Mouse (Mus musculus) adrenal gland, adult (tissue): ENCODE data around the gene Gja4.
A peak's percentile ranks its signal among the peaks of the same experiment; 100 is the strongest.

Experiments
- DNase-seq, 2 experiments: peaks; one replicate each; pipeline ENCODE4 v3.0.0; 2022 to 2023; ENCODE audit warnings: low spot score in 1 of 2; ENCODE audit not compliant: inconsistent age in 2 of 2

The Gja4 gene

GRCm38 (mm10) chr4:127313861-127314260 is at the start of gene Gja4:
TSS of gene Gja4 (minus strand) at chr4:127314039.
- peak; percentile 82 to 88 for DNase-seq

DNA sequence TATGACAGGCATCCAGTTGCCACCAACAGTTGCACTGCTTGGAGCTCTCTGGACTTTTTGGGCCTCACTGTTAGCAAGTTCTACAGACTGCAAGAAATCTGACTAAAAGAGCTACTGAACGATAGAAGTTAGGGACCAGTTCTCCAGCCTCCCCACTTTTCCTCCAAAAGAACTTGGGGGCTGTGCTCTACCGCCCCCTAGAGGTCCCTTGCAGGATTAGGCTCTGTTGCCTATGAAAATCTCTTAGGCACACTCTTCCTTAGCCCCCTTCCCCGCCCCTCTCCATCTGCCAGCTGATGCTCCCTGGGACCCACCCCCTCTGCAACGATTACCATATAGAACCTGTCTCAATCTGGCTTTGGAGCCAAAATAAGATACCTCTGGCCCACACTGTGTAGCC is 49.5 kb upstream of the Gja4 start:
- DNase-seq = no peak

DNA sequence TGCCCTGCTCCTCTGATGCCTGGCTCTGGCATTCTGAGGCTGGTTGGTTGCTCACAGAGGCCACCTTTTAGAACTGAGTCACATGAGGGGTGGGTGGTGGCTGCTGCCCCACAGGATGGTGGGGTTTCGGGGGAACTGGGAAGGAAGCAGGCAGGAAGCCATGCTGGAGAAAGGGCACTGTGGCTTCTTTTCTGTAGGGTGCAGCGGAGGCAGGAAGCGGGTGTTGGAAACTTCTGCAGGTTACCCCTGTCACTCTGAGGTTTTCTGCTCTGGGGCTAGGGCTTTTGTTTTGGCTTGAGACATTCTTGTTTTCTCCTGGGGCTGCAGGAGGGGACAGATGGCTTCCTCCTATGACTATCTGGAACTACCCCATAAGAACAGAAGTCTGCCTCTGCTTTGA is 48.7 kb upstream of the Gja4 start:
- no peak for DNase-seq

GRCm38 (mm10) chr4:127358018-127358417 is 44.2 kb upstream of the Gja4 start, which contains the start of gene Gjb5:
TSS of gene Gjb5 (minus strand) at chr4:127358181.
- no peak for DNase-seq

GRCm38 (mm10) chr4:127354506-127355485 is 41.0 kb upstream of the Gja4 start:
- peak; percentile 38 to 78 for DNase-seq

DNA sequence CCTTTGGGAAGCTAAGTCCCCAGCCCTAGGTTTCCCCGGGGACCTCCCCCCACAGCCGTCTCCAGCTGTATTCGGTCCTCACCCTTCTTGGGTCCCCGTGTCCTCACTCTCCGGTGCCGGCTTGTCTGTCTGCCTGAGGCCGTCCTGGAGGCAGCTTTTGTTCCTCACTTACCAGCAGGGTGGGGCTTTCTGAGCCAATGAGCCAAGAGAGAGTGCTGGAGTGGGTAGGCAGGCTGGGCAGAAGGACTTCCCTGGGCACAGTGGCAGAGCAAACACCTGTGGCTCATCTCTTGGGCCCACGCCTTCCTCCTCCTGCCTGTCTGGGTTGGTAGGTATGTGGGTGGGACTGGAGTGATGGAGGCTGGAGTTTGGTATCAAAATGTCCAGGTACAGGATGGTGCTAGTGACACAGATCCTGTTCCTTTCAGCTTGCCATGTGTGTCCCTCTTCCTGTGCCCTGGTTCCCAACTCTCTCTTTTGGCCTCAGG is 40.2 kb upstream of the Gja4 start, which contains the start of gene Gjb4:
Gjb4 (minus strand) TSS at position 131 of the 488 bp plus-strand sequence.
- DNase-seq = no peak

GRCm38 (mm10) chr4:127352594-127352993 is 38.8 kb upstream of the Gja4 start:
- no peak for DNase-seq

GRCm38 (mm10) chr4:127349560-127350300 is 35.9 kb upstream of the Gja4 start:
- peak; percentile 15 to 51 for DNase-seq

GRCm38 (mm10) chr4:127345000-127345399 is 31.2 kb upstream of the Gja4 start:
- no peak for DNase-seq

- DNase-seq = no peak
These were observed 27.5 kb upstream of the Gja4 start for GRCm38 (mm10) chr4:127341372-127341771.

DNA sequence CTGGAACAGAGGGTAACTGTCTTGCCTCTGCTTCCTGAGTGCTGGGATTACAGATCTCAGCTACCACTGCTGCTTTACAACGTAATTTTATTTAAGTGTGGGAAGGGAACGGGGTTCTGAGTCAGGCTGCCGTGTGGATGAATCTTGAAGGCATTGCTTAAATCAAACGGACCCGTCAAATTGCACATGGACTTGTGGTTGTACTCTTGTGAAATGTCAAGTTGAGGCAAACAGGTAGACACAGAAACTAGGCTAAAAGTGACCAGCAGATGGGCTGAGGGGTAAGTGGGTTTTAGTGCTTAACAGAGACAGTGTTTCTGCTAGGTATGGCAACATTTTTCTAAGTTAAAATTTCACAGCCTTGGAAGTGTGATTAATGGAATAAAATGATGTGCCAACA is 23.8 kb upstream of the Gja4 start:
- DNase-seq = no peak

DNA sequence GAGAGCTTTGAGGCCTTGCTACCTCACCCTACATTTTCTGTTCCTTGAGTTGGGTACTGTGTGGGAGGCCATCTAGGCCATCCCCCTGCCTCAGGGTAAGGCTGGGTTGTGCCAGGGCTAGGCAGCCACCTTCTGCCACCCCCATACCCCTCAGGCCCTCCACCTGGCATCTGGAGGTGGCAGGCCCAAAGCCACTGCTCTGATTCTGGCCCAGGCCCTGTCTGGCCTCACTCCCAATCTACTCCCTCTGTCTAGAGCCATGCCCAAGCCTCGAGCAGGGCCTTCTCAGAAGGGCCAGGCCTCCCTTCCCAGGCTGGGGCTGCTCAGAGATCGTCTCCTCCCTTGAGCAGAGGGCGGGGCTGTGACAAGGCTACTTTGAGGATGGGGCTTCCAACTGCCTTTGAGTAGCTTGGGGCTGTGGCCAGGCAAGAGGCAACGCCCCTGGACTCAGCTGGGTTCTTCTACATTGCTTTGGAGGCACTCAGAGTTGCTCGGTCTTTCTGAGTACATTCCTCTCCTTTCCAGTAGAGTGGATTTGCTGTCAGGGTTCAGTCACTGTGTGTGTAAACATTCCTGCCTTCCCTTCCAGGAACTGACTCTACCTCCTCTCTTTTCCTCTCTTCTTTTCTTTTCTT is 21.1 kb upstream of the Gja4 start:
- no peak for DNase-seq

GRCm38 (mm10) chr4:127331171-127331570 is 17.3 kb upstream of the Gja4 start:
- peak in 1 of 2 experiments; percentile 35 for DNase-seq

- no peak for DNase-seq
These were observed 16.6 kb upstream of the Gja4 start, which contains the start of gene Gjb3 for GRCm38 (mm10) chr4:127330181-127331100. TSS of gene Gjb3 (minus strand) at chr4:127330844.

DNA sequence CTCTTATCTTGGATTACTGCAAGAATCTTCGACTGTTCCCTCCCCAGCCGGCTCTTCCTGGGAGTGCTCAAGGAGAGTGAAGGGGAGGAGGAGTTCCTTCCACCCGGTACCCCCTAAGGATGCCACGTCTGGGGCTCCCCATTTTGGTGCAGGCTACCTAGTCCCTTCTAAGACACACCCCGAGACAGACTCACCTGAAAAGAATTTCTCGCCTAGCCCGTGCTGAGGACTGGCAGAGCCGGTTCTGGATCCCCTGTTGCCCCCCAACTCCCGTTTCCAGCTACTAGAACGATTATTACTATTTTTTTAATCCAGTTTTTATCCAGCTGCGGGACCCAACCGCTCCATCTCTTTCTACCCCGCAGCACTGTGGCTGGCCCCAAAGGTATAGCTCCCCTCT is 15.9 kb upstream of the Gja4 start:
- DNase-seq = no peak

DNA sequence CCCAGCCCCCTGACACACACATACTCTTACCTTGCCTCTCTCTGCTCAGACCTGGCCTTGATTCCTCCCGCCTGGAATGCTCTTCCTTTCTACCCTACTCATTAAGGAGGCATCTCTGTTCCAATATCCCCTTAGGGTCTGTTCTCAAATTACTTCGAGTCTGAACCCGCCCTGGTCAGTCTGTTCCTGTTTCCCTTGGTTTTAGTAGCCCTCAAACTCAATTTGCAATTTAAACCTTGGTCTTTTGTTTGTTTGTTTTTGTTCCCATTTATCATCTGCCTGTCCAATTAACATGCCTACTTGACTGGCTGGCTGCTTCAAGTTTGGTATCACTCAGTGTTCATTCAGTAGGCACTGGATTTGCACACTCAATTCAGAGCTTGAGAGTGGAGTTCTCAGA is 15.2 kb upstream of the Gja4 start:
- no peak for DNase-seq

DNA sequence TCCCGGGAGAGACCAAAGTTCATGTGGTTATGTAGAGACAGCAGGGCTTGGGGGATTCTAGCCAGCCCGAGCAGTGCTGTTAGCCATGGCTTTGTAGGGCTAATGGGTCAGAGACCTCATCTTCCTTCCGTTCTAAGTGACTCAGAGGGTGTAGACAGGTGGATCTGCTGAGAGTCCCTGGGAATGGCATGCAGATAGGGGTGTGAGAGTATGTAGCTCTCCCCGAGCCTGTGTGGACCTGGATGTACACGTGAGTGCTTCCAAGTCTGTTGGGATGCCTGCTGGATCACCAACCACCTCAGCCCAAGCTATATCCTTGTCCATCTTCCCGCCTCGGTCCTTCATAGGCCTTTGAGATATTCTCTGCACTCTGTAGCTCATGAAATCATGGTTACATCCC is 14.5 kb upstream of the Gja4 start:
- DNase-seq = no peak

DNA sequence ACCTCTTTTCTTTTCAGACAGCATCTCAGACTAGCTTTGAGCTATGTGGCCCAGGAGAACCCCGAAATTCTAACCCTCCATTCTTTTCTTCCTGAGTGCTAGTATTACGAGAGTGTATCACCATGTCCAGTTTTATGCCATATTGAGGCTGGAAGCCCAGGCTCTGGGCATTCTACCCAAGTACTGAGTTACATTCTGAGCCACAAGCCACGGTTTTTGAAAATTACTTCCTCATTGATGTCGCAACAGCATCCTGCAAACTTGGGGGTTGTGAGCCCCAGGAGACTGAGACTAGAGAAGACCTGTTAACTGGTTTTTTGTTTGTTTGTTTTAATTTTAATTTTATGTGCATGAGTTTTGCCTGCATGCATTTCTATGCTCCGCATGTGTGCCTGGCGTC is 13.9 kb upstream of the Gja4 start:
- DNase-seq = no peak

GRCm38 (mm10) chr4:127327258-127327657 is 13.4 kb upstream of the Gja4 start:
- peak; percentile 48 to 66 for DNase-seq

- DNase-seq = peak in 1 of 2 experiments; percentile 16
These were observed 11.4 kb upstream of the Gja4 start for GRCm38 (mm10) chr4:127325276-127325675.
